Mouse (Mus musculus) testis, adult 2 months (tissue): ENCODE measurements around the gene Vps53. TPM values are rescaled to one million over a fixed set of nuclear protein-coding genes. Genes with fewer than 3 reads are reported as not detected.

Experiments
- H3K27ac ChIP-seq: fragments of 200-500 bp; 2 replicates; pipeline ENCODE4 v1.5.1; 2012; ENCODE audit warnings: low read depth, low read length; ENCODE audit not compliant: control insufficient read depth, insufficient read depth
- H3K27me3 ChIP-seq: fragments of 200-500 bp; 2 replicates; pipeline ENCODE4 v1.6.1; 2012; ENCODE audit warnings: mild to moderate bottlenecking, low read length, moderate library complexity; ENCODE audit not compliant: control insufficient read depth, insufficient read depth
- H3K36me3 ChIP-seq: fragments of 200-500 bp; 2 replicates; pipeline ENCODE4 v1.6.1; 2012; ENCODE audit warnings: mild to moderate bottlenecking, low read length; ENCODE audit not compliant: control insufficient read depth, insufficient read depth
- H3K4me1 ChIP-seq: fragments of 200-500 bp; 2 replicates; pipeline ENCODE4 v1.6.1; 2012; ENCODE audit warnings: low read length; ENCODE audit not compliant: control insufficient read depth, insufficient read depth
- H3K4me3 ChIP-seq: fragments of 200-500 bp; 2 replicates; pipeline ENCODE4 v1.5.1; 2012; ENCODE audit warnings: low read depth, mild to moderate bottlenecking, low read length, moderate library complexity, mixed read lengths; ENCODE audit not compliant: control insufficient read depth
- CTCF ChIP-seq: fragments of 200-500 bp; IDR thresholded peaks from 2 replicates; pipeline ENCODE4 v1.5.1; 2012; ENCODE audit warnings: low read depth, mild to moderate bottlenecking, inconsistent platforms, low read length, moderate library complexity; ENCODE audit not compliant: control insufficient read depth, insufficient read depth, insufficient replicate concordance
- POLR2A ChIP-seq: fragments of 200-500 bp; IDR thresholded peaks from 2 replicates; pipeline ENCODE4 v1.6.1; 2012; ENCODE audit warnings: low read depth, mild to moderate bottlenecking, inconsistent platforms, low read length, moderate library complexity; ENCODE audit not compliant: control insufficient read depth
- polyA plus RNA-seq: library from polyadenylated mRNA; depleted of rRNA; stranded (reverse); fragments of >200 nt; gene quantifications from 2 replicates; pipeline ENCODE4 v1.2.3, GENCODE M21; 2012

The Vps53 gene
- polyA plus RNA-seq, 1 experiment: 11.5 TPM

DNA sequence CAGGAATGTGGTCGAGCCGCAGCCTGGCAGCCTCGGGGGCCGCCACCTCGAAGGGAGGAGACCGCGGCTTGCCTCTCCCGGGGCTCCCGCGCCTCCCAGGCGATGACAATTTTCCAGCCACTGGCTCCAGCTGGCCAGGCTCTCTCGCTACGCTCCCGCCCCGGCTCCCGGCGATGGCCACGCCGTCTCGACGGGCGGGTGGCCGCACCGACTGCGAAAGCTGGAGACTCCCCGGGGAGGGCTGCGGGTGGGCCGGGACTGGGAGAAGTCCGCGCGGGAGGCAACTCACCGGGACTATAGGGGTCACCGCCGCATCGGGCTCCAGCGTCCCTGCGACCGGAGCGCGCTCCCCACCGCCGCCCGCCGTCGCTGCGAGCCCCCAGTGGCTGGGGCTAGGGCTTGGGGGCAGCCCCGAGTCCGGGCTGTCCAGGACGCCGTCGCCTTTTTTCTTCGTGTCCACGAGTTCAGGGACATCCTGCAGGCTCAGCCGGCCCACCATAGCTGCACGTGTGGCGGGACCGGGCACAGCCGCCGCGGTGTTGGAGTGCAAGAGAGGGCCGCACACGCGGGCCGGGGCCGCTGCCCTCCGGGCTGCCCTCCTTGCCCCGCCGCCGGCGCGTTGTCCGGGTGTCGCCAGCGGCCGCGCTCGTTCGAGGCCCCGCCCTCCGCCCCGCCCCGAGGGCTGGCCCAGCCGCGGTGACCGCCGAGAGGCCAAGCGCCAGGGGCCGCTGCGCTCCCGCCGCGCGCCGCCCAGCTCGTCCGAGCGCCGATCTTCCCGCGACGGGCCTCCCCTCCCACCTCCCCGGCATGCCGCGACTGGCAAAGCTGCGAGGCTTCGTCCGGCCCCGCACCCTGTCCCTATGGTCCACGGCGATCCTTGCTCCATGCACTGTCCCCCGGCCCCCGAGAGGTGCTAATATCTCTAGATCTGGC lies 152.0 kb downstream of the Vps53 start, which contains the start of gene Rflnb:
Gene Rflnb, minus strand, starts transcription at position 644 of the 933 bp plus-strand sequence.
- TF ChIP-seq POLR2A: no peak
- no peak for TF ChIP-seq CTCF
- Histone ChIP-seq H3K27me3 (no peaks in the 10 kb centered on the region; the same call in 1 of the 2 replicates), H3K4me3 (peak within 1 kb of the TSS; percentile 78), H3K27ac (no peak within 1 kb of the TSS), H3K36me3 (no peaks in the 10 kb centered on the region), H3K4me1 (peaks cover 7% of the 10 kb centered on the region)

DNA sequence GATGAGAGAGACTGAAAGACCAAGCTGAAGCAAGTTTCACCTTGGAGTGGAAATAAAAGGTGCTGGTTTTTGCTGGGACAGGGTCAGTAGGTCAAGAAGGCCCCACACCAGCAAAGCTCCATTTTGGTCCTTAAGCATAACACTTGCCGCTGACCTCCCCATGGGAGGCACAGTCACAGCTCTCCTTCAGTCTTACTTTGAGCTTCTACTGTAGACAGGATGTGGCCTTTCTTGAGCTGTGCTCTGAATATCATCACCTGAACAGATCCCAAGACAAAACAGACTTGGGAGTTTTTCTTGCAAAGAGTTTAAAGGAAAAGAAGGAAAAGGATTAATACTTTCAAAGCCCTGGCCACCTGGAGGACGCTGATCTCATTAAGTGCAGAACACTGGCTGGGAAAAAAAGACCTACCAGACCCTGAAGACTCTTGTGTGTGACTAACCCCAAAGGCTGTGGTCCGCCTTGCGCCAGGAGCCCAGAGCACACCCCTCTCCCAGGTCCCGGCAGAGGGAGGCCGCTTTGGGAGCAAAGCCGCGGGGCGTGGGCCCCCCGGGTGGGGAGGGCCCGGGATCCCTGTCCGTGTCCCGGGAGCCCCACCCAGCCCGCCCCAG lies 152.8 kb downstream of the Vps53 start:
- H3K36me3 ChIP-seq: no peaks in the 10 kb centered on the region
- TF ChIP-seq CTCF (no peak), POLR2A (no peak)
- peaks cover 7% of the 10 kb centered on the region for H3K4me1 ChIP-seq
- H3K27ac ChIP-seq: no peak overlapping the region
- H3K27me3 ChIP-seq: no peaks in the 10 kb centered on the region; the same call in 1 of the 2 replicates
- no peak overlapping the region for H3K4me3 ChIP-seq

DNA sequence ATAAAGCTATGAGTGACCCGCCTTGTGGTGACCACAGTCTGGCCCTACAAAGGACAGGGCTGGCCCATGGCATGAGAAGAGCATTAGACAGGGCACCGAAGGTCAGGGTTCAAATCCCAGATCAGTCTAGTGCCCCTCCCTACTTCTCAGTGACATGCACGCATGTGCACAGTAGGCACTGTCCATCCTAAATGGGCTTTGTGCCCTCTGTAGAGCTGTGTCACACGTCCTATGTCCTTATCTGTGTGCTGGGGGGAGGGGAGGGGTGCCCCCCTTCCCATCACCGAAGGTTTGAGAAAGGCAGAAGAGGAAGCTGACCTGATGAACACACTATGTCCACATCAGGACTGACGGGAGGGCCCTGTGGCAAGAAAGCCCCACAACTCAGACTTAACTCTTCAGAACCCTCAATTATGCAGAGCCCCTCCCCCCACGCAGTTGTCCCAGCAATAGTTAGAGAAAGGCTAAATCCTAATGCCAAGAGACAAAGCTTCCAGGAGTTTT lies 154.3 kb downstream of the Vps53 start:
- Histone ChIP-seq H3K4me1 (peaks cover 7% of the 10 kb centered on the region), H3K27ac (no peak overlapping the region), H3K4me3 (no peak overlapping the region), H3K27me3 (no peaks in the 10 kb centered on the region; the same call in 1 of the 2 replicates), H3K36me3 (no peaks in the 10 kb centered on the region)
- TF ChIP-seq CTCF (no peak), POLR2A (no peak)

DNA sequence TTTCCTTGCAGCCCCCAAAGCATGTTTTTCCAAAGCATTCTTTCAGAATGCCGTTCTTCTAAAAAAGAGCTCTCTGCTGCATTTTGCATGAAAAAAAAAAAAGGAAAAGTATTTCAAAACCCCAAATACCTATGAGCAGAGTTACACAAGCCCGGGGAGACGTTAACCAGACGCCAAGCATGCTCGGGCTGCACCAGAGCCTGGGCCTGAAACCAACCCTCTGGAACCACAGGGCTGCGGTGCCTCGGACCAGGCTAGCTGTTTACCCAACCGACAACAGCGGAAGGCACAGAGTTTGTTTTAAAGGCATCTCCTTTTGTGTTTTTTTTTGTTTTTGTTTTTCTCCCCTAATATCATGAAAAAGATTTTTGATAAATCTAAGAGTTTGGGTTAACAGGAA lies 158.5 kb downstream of the Vps53 start:
- Histone ChIP-seq H3K4me3 (no peak overlapping the region), H3K27ac (no peak overlapping the region), H3K4me1 (no peaks in the 10 kb centered on the region), H3K36me3 (no peaks in the 10 kb centered on the region), H3K27me3 (no peaks in the 10 kb centered on the region)
- no peak for TF ChIP-seq POLR2A
- TF ChIP-seq CTCF: no peak

DNA sequence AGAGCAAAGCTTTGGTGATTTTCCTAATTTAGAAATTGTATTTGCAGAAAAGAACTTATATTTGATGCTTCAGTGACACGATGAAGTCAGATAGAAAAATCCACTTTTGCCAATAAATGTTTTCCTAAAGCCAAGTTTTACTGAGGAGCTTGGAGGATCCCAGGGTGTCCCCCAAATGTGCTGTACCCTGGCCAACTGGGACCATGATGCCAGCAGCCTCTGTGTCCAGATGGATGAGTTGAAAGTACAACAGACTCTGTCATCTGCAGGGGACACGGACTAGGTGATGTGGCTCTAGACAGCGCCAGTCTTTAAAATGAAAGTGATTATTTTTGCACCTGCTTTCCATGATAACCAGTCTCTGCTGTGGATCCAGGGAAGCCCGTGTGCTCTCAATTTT lies 159.6 kb downstream of the Vps53 start:
- TF ChIP-seq CTCF (no peak), POLR2A (no peak)
- H3K27me3 ChIP-seq: no peaks in the 10 kb centered on the region
- H3K27ac ChIP-seq: no peak overlapping the region
- H3K4me1 ChIP-seq: no peaks in the 10 kb centered on the region
- no peak overlapping the region for H3K4me3 ChIP-seq
- H3K36me3 ChIP-seq: no peaks in the 10 kb centered on the region

DNA sequence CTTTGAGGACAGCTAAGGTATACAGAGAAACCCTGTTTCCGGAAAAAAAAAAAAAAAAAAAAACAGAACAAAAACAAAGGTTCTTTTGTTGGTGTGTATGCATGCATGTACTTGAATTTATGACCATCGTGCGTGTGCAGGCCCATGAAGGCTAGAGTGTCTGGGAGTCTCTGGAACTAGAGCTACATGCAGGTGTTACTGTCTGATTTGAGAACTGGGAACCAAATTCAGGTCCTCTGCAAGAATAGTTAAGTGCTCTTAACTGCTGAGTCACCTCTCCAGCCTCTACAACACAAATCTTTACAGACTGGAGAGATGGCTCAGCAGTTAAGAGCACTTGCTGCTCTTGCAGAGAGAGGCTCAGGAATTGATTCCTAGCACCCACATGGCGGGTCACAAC lies 163.6 kb downstream of the Vps53 start:
- Histone ChIP-seq H3K27me3 (no peaks in the 10 kb centered on the region), H3K27ac (no peak overlapping the region), H3K4me1 (no peaks in the 10 kb centered on the region), H3K4me3 (no peak overlapping the region), H3K36me3 (no peaks in the 10 kb centered on the region)
- TF ChIP-seq POLR2A: no peak
- TF ChIP-seq CTCF: no peak

DNA sequence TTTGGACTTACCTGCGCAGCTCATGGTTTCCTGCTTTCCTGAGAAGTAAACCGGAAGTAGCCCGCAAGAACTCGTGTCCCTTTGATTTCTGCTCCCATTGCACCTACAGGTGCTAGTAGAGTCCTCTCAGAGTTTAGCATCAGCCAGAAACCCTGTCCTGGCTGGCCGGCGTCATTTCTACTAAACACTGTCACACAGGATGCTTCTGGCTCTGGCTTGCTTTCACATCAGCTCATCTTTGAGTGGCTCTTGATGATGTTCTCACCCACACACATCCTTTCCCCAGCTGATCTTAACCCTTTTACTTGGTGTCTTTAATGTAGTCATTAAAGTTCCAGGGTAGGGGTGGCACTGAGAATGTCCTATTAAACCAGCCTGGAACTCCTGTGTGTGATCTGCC lies 164.2 kb downstream of the Vps53 start:
- TF ChIP-seq CTCF (no peak), POLR2A (no peak)
- no peaks in the 10 kb centered on the region for H3K4me1 ChIP-seq
- H3K4me3 ChIP-seq: no peak overlapping the region
- H3K27me3 ChIP-seq: no peaks in the 10 kb centered on the region
- H3K36me3 ChIP-seq: no peaks in the 10 kb centered on the region
- H3K27ac ChIP-seq: no peak overlapping the region
